Mouse (Mus musculus): ENCODE measurements around the gene Gm44503.

Gm44503 gene

DNA sequence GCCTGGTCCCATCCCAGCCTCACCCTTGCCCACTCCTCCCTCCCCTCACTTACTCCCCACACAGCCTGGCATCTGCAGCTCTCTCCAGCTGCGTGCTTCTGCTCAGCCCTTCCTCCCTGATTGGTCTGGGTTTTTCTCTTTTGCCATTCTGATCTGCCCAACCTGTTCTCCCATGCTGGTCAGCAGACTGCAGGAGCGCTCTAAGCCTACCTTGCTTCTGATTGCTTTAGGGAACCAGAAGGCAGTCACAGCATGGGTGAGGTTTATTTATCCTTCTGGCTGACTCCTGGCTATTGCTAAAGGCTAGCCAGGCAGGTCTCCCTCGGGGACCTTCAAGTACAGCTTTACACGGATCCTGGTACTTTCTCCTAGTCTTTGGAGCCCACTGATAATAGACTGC, 72.8 kb downstream of the Gm44503 start:
- 77% methylated on average over 4 of the region's 4 CpGs for WGBS

DNA sequence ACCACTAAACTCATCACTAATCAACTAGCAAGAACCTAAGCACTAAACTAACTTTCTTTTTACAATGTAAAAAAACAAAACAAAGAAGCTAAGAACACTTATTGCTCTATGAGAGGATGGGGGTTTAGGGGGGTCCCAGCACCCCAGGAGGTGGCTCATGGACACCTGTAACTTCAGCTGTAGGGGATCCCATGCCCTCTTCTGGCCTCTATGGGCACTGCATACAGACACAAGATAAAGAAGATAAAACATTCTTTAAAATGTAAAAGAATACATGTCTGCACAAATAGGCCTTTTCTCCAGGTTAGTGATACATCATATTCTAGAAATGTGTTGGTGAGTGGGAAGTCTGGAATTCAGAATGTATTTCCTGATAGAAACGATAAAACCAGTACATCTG, 74.8 kb downstream of the Gm44503 start:
- 95% methylated on average over 1 of the region's 1 CpGs for WGBS

DNA sequence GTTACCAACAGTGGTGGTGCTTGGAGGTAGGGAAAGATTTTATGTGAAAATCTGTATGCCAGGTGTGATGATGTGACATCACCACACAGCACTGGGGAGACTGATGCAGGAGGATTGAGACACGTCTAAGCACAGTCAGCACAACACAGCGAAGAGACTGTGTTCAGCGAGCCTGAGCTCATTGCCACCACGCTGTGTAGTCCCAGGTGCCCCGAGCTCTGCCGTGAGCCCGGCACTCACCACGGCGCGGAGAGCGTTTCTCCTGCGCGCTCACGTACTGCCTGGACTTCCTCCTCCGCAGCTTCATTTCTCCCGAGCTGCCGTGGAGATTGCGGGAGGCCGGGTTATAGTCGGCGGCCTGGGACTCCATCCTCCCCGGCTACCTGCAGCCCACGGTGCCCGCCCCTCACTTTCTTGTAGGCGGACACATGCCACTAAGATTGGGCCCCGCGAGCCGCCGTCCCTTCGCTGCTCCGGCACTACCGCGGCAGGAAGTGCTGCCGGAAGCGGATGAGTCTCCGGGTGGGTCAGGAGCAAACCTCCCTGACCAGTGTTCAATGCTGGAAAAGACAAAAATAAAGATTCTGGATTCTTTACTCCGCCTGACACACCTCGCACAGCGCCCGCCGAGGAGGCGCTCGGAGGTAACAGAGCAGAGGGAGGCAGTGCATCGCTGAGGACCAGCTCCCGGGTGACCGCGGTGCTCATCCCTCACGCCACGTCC, 80.7 kb downstream of the Gm44503 start:
- 1% methylated on average over 49 of the region's 49 CpGs for WGBS

DNA sequence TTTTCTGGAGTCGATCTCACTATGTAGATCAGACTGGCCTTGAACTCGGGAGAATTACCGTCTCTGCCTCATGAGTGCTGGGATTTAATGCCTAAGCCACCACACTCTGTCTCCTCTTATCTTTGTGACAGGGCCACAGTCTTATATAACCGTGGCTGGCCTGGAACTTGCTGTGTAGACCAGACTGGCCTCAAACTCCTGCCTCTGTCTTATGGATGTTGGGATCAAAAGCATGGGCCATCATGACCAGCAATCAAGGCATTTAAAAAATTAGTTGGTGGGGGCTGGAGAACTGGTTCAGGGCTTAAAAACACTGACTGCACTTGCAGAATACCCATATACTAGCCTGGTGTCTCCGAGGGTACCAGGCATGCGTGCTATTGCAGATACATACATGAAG, 81.4 kb downstream of the Gm44503 start, which contains the start of gene Pigb:
Gene Pigb, minus strand, starts transcription at position 299 of the 400 bp plus-strand sequence.
- WGBS = 26% methylated on average over 6 of the region's 6 CpGs

DNA sequence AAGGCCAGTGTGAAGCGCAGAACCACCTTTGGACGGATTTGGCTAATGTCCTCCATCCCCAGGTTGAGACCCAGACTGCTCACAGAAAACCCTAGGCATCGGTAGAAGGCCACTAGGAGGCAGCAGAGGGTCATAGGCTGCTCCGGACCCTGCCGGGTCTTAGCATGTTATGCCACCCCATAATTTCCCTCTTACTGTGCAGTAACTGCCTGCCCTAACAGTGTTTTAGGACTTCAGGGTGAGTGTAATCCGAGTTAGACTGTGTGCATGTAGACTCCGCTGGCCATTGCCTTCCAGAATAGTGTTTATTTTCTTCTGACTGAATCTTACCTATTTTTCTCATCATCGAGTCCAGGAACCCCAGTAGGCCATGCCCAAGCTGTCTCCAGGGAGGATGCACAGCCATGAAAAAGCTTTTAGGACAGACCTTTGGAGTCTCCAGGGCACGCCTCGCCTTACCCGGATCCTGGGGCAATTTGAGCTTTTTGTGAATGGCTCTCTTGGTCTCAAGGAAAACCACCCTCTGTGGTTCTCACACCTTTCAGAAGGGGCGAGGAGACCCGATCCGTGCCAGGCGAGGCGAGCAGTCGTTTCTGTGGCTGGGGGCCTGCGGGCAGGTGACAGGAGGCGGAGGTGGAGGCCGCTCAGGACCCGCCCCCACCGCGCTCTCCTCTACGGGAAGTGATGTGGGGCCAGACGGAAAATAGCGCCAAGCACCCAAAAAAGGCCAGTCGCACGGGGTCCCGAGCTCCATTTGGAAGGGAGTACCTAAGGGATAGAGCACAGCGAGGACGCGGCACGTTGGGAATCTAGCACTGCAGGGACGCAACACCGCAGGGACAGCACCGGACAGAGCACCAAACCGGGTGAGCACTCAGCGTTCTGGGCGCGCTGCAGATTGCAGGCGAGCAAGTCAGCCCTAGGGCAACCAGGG, 85.8 kb downstream of the Gm44503 start, which contains the start of gene Rab27a:
Gene Rab27a, plus strand, starts transcription at position 709 of the 934 bp plus-strand sequence.
- WGBS = 1% methylated on average over 41 of the region's 41 CpGs

DNA sequence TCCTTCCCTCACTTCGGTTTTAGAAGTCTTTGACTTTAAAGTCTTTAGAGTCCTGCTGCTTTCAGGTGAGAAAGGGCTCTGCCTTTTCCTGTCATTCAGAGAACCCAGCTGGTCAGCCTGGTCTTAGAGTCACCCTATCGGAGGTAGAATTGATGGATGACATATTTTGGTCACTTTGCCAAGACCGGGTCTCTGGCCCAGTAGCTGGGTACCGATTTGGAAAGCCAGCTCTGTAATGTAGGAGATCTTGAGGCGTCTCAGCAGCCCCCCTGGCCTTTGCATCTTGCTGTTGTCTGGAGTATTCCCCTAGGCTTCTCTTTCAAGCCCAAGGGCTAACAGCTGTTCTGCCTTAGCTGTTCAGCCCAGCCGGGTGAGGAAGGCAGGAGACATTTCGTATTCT, 86.6 kb downstream of the Gm44503 start:
- 17% methylated on average over 7 of the region's 7 CpGs for WGBS

DNA sequence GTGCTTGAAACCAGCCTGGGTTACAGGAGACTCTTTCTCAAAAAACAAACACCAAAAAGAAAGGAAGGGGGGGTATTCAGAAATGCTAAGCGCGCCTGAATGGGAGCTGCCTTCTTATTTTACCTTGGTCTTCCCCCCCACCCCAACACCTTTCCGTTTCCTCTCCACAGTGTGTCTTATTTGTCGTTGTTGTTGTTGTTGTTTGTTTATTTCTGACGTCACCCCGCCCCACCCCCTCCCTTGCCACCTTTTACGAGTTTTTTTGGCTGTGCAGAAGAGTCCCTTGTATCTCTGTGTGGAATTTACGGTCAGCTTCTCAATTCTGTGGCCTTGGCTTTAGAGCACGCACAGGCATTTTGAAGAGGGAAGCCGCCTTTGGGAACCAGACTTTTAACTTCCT, 87.1 kb downstream of the Gm44503 start:
- 76% methylated on average over 10 of the region's 10 CpGs for WGBS

DNA sequence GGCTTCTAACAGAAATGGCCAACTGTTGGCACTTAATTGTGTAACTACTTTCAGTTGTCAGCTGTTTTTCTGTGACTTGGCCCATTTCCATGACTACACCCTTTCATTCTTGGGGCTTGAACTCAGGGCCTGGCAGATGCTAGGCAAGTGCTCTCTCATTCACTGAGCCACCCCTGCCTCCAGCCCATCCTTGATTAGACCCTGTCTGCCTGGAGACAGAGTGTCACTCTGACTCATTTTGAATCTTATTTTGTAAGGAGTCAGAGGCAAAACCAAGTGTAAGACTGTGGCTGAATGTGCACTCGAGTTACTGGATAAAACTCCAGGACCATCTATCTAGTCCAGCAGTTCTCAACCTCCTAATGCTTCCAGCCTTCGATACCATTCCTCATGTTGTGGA, 89.3 kb downstream of the Gm44503 start:
- WGBS = 79% methylated on average over 2 of the region's 2 CpGs

DNA sequence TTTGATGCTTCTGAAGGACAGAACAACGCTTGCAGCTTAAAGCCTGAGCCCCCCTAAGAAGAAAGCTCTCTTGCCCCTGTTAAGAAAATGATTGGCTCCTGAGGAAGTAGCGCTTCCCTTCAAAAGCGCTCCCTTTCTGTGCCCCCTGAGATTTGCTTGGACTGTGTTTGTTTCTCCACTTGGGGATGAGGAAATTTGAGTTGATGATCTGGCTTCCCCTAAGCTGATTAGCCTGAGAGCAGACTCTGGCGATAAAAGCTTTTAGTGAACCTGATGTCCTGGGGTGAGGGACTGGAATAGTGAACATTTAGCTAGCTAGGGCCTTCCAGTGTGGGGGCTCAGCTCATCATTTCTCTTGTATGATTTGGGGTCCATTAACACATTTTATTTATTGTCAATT, 90.3 kb downstream of the Gm44503 start:
- WGBS = 61% methylated on average over 4 of the region's 4 CpGs

DNA sequence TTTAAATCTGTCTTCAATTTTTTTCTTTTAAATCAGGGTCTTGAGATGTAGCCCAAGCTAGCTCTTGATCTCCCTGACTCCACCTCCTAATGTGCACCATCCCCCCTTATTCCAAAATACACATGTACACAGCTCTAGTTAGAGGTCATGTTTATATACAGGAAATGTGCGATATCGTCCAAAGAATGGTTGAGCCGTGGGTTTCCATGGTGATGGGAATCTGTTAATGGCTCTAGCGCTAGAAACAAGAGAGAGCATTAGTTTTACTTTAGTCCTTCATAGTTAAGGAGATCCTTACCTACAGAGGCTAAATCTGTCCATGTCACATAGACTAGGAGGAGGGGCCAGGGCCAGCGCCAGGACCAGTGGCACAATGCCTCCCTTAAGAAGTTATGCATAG, 91.2 kb downstream of the Gm44503 start:
- WGBS = 29% methylated on average over 5 of the region's 5 CpGs

DNA sequence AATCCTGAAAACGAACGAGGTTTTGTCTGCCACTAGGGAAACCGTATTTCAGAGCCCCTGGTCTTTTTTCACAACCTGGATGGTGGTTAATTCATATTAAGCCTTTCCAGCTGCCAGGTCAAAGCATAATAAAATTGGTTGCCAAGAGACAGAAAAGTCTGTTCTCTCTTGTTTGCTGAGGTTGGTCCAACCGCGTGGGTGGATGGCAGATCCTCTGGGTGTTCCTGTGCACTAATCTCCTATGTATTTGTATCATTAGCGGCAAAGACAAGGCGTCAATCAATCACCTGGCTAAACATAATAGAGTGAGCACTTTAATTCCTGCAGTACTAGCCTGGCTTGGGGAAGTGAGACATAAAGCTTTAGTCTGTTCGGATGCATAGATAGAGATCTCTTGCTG, 92.0 kb downstream of the Gm44503 start:
- WGBS = 57% methylated on average over 8 of the region's 8 CpGs

DNA sequence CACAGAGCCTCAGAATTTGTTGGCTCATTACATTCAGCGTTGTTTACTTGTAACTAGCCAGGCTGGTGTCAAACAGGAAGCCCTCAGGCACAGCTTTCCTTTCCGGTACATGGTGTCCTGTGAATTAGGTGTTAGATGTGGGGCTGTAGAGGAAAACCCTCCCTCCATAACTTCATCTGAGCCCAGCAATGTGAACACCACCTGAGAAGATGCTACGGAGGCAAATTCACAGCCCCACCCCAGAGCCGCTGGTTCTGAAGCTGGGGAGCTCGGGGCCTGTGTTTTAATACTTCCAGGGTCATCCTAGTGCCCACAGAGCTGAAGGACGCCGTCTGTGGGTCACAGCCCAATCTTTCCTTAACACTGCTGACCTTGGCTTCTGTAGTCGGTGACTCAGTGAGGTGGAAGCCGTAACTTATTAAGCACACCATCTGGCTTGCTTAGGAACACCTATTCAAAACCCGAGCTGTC, 96.8 kb downstream of the Gm44503 start:
- WGBS = 76% methylated on average over 10 of the region's 10 CpGs

DNA sequence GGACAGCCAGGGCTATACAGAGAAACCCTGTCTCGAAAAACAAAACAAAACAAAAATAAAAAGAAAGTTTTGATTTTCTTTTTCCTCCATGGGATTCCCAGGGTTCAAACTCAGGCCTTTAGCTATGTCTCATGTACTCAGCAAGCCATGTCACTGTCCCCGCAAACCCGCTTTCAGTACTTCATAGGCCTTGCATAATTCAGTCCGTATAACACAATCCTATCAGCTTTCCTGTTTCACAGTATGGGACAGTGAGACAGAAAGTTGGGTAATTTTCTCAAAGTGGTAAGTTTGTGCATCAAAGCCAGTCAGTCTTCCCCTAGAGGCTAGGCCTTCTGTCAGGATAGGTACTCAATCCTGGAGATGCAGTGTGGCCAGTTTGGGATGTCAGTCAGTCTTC, 100.6 kb downstream of the Gm44503 start:
- WGBS = 89% methylated on average over 4 of the region's 4 CpGs

DNA sequence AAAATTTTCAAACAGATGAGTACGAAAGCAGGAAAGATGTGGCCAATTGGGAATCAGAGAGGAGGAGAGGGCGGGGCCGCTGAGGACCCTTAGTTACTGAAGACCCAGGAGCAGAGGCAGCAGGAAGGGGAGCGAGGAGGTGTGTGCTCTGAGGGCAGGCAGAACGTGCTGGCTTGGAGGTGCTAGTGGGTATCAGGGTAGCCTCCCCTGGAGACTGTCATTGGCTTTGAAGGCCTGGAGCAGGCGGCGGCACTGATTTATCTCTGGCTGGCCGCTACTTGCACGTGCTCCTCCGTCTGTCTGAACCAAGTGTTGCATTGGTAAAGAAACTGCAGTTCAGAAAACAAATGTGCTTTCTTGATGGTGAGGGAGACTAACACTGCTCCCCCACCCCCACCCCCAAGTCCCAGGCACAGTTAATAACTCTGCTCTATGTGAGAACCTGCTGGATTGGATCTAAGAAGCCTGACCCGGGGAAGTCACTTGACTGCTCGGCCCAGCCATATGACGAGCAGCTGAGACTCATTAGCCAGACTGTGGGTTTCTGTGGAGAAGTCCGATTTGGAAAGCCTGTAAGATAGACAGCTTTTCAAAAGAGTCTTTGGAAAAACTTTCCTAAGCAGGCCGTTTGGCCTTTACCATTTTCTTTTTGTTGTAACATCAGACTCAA, 105.1 kb downstream of the Gm44503 start:
- WGBS = 57% methylated on average over 15 of the region's 15 CpGs
